Mouse (Mus musculus) adrenal gland (tissue): Measurements from ENCODE around the gene Crip2.

Experiments
- intact Hi-C: fragments of 180-260 bp; cut with DNase I; formaldehyde crosslinking; loops from one replicate; pipeline ENCODE4 v1.15.1; 2025

The Crip2 gene

DNA sequence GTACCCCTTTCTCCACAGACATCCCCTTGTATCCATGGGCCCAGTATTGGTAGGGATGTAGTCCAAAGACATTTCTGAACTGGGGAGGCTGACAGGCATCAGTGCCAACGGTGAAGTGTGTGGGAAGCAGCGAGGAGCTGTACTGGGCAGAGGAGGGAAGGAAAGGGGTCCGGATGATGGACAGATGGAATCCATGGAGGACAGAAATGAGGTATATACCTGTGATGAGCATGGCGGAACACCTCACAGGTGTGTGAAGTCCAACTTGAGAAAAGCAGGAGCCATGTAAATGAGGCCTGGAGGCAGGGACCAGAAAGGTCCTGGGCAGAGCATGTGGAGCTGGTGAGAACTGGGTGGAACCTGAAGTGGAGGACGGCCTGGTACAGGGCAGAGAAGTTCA is 5.6 kb downstream of the Crip2 start:
- intact Hi-C loops: loop anchor here (5.0 kb wide), 2 partner anchors 42 to 62 kb away; partner anchors contain the start of gene Tmem121

DNA sequence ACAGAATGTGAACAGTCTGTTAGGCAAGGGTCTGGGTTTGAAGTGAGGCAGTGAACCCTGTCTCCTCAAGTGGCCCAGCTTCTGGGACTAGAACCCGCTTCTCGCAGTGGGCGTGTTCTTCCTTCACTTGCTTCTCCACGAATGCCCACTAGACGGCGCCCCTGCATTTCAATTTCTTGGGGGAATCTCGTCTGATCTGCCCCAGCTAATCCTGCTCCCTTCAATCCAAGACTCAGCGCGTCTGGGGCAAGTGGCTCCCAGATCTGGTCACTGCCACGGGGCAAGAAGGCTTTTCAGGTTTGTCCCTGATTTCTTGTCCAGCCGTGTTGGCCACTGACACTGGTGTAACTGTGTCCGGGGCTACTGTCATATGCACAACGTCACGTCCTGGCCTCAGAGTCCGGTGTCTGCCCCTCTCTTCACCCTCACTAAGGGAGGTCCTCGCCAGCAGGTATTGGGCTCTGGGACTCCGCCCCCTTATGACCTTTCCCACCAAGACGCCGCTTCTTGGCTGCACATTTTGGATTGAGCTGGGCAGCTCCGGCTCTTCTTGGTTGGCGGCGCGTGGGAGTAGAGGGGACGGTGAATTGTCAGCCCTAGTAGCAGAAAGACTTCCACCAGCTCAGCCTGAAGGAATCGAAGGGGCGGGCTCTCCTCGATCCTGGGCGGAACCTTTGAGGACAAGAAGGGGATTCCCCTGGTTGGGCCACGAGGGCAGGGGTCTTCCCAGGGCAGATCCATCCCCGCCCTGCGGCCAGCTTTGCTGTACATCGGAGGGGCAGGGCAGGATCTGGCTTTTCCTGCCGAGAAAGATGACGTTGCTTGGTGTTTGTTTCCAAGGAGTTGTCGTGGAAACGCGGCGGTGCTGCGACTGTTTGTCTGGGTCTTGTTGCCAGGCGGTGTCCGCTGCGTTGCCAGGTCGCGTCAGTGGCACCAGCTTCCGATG is 6.3 kb downstream of the Crip2 start, which contains the start of gene Crip1:
Crip1 (plus strand) TSS at position 205 of the 946 bp plus-strand sequence.
- intact Hi-C loops: loop anchor here (5.0 kb wide), 2 partner anchors 41 to 61 kb away; partner anchors contain the start of gene Tmem121

GRCm38 (mm10) chr12:113147481-113147880 is 7.4 kb downstream of the Crip2 start:
- intact Hi-C loops: loop anchor here (5.0 kb wide), 2 partner anchors 40 to 60 kb away; partner anchors contain the start of gene Tmem121

DNA sequence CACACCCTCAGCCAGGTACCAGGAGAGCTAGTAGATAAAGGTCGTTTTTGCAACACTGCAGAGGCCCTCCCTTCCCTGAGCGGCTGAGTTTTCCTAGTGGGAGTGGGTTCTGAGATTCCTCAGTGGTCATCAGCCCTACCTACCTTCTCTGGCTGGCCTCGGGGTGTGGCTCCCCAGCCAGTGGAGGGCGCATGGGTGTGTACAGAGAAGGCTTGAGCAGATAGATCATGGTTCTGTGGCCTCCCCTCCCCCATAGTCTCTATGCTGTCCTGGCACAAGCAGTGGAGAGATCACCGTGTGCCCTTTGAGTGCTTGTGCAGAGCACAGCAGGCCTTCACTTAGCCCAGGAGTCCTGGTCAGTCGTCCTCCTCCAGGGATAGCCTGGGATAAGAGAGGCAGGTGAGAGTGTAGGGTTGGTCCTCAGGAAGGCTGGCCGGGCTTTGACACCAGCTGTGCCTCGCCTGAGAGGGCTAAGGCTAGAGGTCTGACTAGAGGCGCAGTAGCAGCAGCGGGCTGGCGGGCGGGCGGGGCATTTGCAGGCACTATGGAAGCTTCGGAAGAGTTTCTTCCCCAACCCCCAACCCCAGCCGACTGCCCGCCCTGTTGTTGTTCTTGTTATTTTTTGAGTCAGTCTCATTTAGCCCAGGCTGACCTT is 8.5 kb downstream of the Crip2 start:
- intact Hi-C loops: loop anchor here (5.0 kb wide), 2 partner anchors 39 to 59 kb away; partner anchors contain the start of gene Tmem121

- intact Hi-C loops: loop anchor here (5.0 kb wide), 2 partner anchors 38 to 58 kb away; partner anchors contain the start of gene Tmem121
These were observed 9.3 kb downstream of the Crip2 start for GRCm38 (mm10) chr12:113149341-113149740.

- intact Hi-C loops: loop anchor here (5.0 kb wide), 3 partner anchors 33 to 57 kb away; partner anchors contain the start of gene Tmem121
These were observed 9.9 kb downstream of the Crip2 start for GRCm38 (mm10) chr12:113149896-113150295.

- intact Hi-C loops: loop anchor here (5.0 kb wide), 1 partner anchor 33 kb away; no protein-coding TSS in a partner anchor
These were observed 10.6 kb downstream of the Crip2 start for GRCm38 (mm10) chr12:113150591-113150990.

DNA sequence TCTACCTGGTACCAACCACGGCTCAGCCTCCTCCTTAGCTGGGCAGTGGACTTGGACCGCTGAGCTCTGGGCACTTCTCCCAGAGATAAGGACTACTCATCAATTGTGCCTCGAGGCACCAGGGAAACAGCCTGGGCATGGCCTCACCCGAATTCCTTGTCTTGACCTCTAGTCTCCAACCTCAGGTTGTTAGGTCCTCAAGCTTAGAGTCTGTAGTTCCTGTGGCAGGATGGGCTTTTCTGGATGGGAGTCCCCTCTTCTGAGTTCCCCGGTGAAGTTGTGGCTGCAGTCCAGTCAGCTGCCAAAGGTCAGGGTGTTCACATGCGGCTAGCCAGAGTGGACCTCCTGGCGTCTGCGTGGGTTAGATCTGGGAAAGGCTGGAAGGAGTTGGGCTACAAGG is 11.0 kb downstream of the Crip2 start:
- intact Hi-C loops: loop anchor here (5.0 kb wide), 1 partner anchor 34 kb away; no protein-coding TSS in a partner anchor

GRCm38 (mm10) chr12:113151661-113152271 is 11.7 kb downstream of the Crip2 start:
- intact Hi-C loops: loop anchor here (5.0 kb wide), 1 partner anchor 34 kb away; no protein-coding TSS in a partner anchor

DNA sequence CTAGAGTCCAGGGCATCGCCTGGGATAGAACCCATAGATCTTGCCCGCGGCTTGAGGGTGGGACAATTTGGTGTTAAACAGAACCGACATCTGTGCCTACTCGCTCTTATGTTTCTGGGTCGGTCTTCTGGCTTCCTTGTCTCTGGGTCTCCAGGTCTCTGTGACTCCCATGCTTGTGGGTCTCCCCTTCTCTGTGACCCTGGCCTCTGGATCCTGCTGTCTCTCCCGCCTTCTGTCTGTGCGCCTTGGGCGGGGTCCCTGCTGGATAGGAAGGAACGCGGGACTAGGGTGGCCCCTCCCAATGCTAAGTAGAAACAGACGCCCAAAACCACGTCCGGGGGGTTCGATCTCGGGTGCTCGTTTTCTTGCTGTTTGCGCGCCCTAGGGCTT is 12.2 kb downstream of the Crip2 start:
- intact Hi-C loops: loop anchor here (5.0 kb wide), 1 partner anchor 35 kb away; no protein-coding TSS in a partner anchor

- intact Hi-C loops: loop anchor here (5.0 kb wide), 1 partner anchor 36 kb away; no protein-coding TSS in a partner anchor
These were observed 13.0 kb downstream of the Crip2 start for GRCm38 (mm10) chr12:113152991-113153525.

DNA sequence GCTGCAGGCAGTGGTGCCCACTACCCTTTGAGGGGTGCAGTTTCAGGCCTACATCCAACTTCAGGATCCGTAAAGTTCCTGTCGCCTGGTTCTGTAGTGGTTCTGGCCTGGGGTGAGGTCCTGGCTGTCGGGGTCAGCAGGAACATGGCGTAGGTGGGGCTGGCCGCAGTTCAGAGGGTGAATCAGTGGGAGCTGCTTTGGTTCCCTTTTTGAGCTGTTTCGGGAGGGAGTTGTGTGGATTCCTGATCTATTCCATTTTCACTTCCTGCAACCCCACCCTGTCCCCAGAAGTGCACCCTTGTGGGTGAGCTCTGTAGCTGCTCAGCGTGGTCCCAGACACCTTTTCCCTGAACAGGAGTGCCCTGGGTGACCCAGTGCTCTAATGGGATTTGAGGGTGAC is 13.9 kb downstream of the Crip2 start:
- intact Hi-C loops: loop anchor here (5.0 kb wide), 1 partner anchor 37 kb away; no protein-coding TSS in a partner anchor

- intact Hi-C loops: loop anchor here (5.0 kb wide), 1 partner anchor 37 kb away; no protein-coding TSS in a partner anchor
These were observed 14.7 kb downstream of the Crip2 start for GRCm38 (mm10) chr12:113154747-113155075.

- intact Hi-C loops: no loop called here
These were observed 15.2 kb downstream of the Crip2 start for GRCm38 (mm10) chr12:113155076-113155771.

GRCm38 (mm10) chr12:113155887-113156539 is 16.0 kb downstream of the Crip2 start, which contains the start of gene Tedc1:
Gene Tedc1, plus strand, starts transcription at chr12:113156421.
- intact Hi-C loops: no loop called here

GRCm38 (mm10) chr12:113156540-113156929 is 16.5 kb downstream of the Crip2 start:
- intact Hi-C loops: no loop called here

DNA sequence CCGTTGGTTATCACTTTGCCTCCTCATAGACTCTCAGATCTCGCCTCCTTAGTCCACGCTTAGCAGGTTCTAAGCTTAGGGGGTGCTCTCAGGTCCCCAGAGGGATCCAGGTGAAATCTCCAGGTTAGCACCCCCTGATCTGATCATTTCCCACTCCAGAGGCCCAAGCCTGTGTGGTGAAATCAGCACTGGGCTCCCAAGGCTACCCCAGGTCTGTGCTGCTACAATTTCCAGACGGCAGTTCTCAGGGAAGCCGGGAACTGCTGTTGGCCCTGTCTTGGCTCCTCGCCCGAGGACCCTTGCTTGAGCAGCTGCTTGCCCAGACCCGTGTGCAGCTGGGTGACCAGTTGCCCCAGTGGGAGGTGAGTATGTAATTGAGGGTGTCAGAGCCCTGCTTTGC is 17.0 kb downstream of the Crip2 start:
- intact Hi-C loops: no loop called here

GRCm38 (mm10) chr12:113157521-113157920 is 17.5 kb downstream of the Crip2 start:
- intact Hi-C loops: no loop called here

GRCm38 (mm10) chr12:113157971-113158370 is 17.9 kb downstream of the Crip2 start:
- intact Hi-C loops: no loop called here
